Mouse (Mus musculus) gastrocnemius, postnatal 4 days (tissue): ENCODE results near the gene Nsmce1. TPM values are rescaled to one million over a fixed set of nuclear protein-coding genes. Genes with fewer than 3 reads are reported as not detected.
"Not testable (repeated sequence)": the region's sequence is repeated elsewhere in the genome, so short reads cannot be mapped to it uniquely, and the experiment has no call there.

Experiments used
- DNase-seq, 2 experiments: peaks; one replicate each; pipeline ENCODE4 v3.0.0; 2021 to 2022; ENCODE audit warnings: low spot score in 2 of 2, mixed read lengths in 2 of 2
- total RNA-seq, 2 experiments: library from RNA; stranded (reverse); gene quantifications; 2 replicates each; pipeline ENCODE4 v1.2.3; 2021

Nsmce1 gene
- total RNA-seq, 2 experiments from 2014 or later = 28.3 to 33.6 TPM

- DNase-seq = no peak
These were observed 47.3 kb downstream of the Nsmce1 start for GRCm38 (mm10) chr7:125444076-125444463.

GRCm38 (mm10) chr7:125442323-125442722 is 49.1 kb downstream of the Nsmce1 start:
- no peak for DNase-seq

GRCm38 (mm10) chr7:125434666-125435290 is 56.6 kb downstream of the Nsmce1 start:
- no peak for DNase-seq

- no peak for DNase-seq
These were observed 57.5 kb downstream of the Nsmce1 start for GRCm38 (mm10) chr7:125433874-125434273.

DNA sequence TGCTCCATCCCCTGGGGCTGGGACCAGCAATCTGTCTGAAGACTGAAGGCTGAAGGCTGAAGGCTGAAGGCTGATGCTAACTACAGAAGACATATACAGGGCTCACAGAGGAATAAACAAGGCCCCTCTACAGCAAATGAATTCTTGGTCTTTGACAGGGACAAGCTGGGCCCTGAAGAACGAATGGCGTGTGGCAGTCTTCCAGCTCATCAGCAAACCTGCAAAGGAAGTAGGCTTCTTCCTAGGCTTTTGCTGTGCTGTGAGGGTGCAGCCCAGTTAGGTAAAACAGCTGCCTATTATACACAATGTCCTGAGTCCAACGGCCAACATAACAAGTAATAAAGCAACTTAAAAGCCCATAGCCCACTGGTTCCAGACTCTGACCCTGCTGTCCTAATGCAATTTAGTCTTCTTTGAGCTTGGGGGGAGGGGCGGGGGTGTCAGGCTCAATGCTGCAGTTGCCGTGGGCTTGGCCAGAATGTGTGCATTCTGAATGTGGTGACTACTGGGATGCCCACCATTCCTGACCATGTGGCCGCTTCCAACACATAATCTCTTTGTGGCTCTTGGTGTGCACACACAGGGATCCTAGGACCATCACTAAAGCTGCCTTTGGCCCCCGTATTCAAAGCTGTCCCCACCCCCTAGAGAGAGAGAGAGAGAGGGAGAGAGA is 61.1 kb downstream of the Nsmce1 start:
- no peak for DNase-seq

DNA sequence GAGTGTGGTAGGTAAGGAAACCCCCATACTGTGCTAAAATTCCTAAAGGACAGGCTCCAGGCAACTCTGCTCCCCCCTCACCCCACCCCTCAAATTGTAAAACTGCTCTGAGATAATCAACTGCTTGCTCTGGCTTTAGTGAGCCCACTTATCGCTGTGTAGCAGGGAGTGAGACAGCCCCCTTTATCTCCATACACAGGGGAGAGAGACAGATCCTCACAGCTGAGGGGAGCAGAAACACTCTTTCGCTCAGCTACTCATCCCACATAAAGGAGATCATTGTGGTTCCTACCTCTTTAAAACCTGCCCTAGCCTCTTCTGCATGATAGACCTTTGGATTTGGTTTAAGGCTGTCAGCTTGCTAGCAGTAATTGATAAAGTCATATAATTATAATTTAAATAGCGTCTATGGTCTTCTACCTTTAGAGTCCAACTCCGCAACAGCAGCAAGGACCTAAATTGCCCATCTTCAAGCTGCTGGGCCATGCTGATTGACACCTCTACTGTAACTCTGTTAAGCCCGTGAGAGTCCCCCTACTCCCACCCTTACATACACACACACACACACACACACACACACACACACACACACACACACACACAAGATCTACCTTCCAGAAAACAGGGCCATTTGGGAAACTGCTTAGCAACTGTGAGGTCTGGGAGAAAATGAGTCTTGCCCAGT is 62.4 kb downstream of the Nsmce1 start:
- not testable (repeated sequence) for DNase-seq

- DNase-seq = no peak
These were observed 63.0 kb downstream of the Nsmce1 start for GRCm38 (mm10) chr7:125428381-125428780.

DNA sequence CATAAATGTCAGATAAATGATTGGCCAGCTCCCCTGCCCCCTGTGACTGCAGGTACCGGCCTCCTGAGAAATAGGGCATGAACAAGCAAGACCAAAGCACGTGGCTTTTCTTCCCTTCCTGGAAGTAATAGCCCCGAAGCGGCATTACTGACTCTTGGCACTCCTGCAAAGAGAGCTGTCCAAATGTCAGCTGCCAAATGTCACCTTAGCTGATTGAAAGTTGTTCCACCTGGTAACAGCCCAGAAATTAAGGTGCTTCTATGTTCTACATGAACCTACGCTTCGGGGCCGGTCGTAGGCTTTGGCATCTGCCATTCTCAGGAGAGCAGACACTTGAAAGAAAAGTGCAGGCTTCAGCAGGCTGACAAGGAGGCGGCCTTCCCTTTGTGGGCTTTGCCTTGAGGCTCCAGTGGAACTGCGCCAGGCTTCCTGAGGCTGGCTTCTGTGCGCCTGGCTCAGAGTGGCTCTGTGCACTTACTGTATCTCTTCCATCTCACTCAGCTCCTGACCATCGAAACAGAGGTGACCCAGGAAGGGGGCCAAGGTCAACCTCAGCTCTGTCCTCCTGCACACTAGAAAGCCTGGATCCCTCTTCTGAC is 63.8 kb downstream of the Nsmce1 start:
- DNase-seq = no peak

DNA sequence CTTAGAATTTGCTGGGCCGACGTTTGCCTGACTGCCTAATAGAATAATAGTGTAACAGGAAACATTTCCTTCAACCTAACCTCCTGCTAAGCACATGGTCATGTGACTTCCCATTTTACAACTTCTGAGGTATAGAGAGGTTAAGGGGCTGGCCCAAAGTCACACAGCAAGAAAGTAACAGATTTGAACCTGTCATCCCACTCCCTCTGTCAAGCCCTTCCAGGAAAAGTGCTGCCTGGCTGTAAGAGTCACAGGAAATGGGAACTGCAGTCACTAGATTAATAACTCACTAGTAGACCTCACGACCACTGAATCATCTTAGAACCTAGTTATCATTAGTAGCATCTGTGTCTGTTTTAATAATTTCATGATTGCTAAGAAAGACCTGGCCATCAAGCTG is 68.3 kb downstream of the Nsmce1 start:
- no peak for DNase-seq

GRCm38 (mm10) chr7:125421911-125422310 is 69.5 kb downstream of the Nsmce1 start:
- DNase-seq = no peak

- DNase-seq = no peak
These were observed 71.2 kb downstream of the Nsmce1 start for GRCm38 (mm10) chr7:125420190-125420589.

DNA sequence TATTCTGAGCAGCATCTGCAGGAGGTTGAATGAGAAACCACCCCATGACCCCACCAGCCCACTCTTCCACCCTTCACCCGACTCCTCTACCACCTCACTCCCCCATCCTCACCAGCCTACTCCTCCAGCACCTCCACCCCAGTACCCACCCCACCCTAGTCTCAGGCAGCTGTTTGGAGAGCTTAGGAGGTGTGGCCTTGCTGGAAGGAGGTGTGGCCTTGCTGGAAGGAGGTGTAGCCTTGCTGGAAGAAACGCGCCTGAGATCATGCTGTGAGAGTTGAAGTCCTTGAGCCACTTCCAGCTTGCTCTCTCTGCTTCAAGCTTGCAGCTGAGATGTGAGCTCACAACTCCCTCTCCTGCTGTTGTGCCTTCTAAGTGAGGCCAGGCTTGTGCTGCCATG is 73.0 kb downstream of the Nsmce1 start:
- DNase-seq = no peak

Other genes starting within 250 kb of the Nsmce1 start
- gene Kdm8, start 46.9 kb downstream of the Nsmce1 start, total RNA-seq = 1 to 10 TPM; 4.6 to 5.0 TPM
- gene Il4ra, start 60.5 kb upstream of the Nsmce1 start, total RNA-seq = 10 to 100 TPM; 14.5 to 15.1 TPM
- gene Il21r, start 111.8 kb upstream of the Nsmce1 start, total RNA-seq = 1 to 10 TPM; 1.0 to 1.7 TPM
- gene Gtf3c1, start 216.2 kb upstream of the Nsmce1 start, total RNA-seq = 10 to 100 TPM; 50.4 to 50.5 TPM
- gene D430042O09Rik, start 216.3 kb upstream of the Nsmce1 start, total RNA-seq = 10 to 100 TPM; 10.8 to 15.0 TPM